Mouse (Mus musculus) right cerebral cortex, adult 2 months (tissue): ENCODE data around the gene Napsa.

ENCODE experiments used
- DNase-seq, 2 experiments: peaks; one replicate each; pipeline ENCODE4 v3.0.0; 2021 to 2022; ENCODE audit warnings: low spot score in 2 of 2

The Napsa gene

DNA sequence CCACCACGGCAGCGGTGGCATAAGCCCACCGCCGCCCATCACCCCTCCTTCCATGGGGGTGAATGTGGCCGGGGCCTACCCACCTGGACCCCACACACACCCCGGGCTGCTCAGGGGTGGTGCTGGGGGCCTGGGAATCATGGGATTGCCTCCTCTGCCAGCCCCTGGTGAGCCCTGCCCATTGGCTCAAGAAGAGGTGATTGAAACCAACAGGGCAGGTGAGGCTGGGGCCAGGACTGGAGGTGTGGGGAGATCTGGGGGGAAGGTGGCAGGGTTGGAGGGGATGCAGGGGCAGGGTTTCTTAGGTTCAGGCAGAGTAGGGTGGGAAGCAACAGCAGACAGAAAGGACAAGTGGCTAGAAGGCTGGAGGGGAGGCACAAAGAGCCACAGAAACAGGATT lies 23.9 kb downstream of the Napsa start:
- no peak for DNase-seq

DNA sequence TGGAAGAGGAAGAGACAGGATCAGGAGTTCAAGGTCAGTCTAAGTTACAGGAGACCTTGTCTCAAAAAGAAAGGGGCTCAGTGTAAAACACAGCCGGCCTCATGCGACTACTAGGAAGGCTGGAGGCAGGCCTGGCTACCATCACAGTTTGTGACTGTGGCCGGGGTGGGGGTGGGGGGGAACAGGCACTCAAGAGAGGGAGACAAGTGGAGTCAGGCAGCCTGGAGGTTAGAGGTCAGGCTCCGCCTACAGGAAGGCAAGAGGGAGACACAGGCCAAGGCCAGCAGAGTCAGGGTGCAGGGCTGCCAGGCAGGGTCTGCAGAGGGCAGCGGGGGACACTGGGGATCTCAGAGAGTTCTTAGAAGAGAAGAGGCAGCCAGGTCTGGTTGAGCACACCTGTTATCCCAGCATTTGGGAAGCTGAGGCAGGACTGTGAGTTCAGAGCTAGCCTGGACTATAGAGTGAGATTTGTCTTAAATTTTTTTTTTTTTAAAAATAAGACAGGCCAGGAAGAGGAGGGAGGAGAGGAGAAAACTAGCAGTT lies 24.9 kb downstream of the Napsa start:
- no peak for DNase-seq

DNA sequence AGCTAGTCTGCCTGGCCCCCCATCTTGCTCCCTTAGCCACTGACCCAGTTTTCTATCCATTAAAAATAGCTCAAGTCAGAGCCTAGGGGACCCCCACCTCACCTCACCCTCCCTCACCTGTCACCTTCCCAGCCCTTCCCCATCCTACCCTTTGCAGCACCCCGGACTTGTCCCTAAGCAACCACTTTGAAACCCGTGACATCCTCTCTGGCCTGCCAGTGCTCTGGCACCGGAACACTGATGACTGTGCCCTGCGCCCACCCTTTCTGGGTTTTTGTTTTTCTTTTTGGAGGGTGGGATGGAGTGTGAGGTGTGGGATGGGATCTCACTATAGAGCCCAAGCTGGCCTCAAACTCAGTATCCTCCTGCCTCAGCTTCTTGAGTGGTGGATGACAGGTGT lies 25.5 kb downstream of the Napsa start:
- no peak for DNase-seq

DNA sequence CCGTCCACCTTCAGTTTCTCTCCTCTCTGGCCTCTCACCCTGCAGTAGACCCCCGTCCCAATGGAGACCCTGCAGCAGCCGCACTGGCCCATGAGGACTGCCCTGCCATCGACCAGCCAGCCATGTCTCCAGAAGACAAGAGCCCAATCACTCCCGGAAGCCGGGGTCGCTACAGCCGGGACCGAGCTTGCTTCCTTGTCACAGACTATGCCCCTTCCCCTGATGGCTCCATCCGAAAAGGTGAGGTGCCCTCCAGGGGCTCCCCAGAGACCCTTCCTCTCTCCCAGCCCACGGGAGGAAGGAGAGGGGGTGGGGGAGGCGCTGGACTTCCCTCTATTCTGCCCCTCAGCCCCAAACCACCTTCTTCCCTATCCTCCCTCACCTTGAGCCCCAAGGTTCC lies 26.2 kb downstream of the Napsa start:
- no peak for DNase-seq

DNA sequence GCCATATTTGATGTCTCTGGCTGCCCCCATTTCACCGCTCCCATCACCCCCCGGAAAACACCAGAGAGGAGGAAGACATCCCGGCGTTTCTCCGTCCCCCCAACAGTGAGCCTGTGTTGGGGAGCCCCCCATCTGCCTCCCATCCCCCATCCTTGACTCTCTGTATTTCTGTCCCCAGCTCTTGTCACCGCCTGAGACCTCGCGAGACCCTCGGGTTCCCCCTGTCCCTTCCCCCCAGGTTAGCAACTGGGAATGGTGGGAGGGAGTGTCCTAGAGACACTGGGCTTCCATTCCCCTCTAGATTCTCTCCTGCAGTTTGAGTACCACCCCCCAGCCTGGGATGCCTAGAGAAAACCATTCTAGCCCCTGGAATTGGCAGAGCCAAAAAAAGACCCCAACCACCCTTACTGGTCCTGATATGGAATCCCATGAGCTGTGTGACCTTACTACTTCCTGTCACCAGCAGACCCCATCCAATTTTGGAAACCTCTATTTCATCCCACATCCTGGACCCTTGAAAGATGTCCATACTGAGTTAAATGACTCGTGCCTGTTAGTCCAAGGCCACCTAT lies 28.6 kb downstream of the Napsa start:
- DNase-seq: no peak

DNA sequence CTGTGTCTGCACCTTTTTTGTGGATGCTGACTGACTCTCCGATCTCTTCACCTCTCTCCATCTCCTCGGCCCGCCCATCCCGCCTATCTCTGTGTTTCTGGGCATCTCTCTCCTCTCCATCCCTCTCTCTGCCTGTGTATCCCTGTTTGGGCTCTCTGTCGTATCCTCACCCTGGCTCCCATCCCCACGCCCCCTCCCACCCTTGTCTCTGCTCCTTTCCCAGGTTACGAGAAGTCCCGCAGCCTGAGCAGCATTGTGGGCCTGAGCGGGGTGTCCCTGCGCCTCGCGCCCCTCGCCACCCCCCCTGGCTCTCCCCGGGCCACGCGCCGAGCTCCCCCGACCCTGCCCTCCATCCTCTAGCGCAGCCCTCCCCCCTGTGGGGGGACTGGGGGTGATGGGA lies 29.5 kb downstream of the Napsa start:
- no peak for DNase-seq

DNA sequence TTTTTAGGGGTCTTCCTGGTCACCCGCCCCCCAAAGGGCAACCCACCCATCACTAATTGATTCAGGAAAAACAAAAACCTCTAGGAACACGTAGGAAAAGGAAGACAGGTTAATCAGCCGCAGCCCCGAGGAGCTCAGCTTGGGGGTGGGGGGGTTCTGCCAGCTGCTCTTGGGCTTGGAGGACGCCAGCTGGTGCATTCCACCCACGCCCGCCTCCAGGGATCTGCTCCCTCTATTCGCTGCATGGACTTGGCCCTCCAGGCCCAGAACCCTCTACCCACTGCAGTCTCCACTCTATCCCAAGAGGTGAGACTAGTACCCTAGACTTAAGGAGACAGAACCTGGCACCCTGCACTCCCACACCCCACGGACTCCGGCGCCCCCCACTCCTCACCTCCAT lies 30.3 kb downstream of the Napsa start:
- DNase-seq: peak; percentile 82 to 85

DNA sequence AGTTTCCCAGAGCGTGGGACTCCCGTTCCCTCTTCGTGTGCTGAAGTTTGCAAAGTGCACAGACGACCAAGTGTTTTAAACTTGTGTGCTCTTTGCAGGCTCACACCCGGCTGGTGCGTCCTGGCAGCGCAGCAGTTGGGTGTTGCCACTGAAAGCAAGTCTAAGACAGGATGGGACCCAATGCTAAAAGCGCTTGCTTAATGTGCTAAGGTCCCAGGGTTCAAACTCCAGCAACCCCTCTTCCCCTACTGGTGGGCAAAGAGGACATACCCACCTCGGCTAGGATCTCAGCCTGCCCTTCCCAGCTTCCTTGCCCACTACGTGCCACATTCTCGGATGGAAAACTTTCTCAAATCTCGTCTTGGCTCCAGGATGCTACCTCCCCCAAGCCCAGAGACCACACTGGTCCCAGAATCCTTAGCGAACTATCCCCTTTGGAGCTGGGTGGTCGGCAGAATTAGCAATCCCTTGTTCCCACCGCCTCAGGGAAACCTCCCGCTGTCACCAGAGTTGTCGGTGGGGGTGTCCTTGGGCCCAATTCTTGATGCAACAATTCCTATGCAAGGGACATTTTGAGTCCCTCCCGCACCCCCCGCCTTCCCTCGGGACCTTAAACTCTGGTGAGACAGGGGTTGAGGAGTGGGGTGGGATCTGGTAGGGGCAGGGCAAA lies 31.1 kb downstream of the Napsa start:
- DNase-seq: peak in 1 of 2 experiments; percentile 9

DNA sequence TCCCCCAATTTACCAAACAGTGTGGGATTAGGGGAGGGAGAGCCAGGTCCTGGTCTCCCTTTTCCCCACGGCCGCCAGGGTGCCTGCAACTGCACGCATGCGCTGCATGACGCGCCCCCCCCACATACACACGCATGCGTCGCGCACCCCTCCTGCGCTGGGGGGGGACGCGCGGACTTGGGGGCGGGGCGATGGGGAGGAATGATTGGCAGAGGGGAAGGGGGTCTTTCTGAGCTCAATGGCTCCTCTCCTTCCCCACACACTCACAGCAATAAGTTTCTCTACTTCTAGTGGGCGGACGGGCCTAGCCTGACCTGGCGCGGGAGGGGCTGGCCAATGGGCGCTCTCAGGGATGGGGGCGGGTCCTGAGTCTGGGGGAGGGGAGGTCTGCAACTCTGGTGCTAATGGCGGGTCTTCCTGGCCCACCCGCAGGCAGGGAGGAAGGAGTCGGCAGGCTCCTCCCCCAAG lies 32.0 kb downstream of the Napsa start:
- DNase-seq: peak; percentile 31 to 43

DNA sequence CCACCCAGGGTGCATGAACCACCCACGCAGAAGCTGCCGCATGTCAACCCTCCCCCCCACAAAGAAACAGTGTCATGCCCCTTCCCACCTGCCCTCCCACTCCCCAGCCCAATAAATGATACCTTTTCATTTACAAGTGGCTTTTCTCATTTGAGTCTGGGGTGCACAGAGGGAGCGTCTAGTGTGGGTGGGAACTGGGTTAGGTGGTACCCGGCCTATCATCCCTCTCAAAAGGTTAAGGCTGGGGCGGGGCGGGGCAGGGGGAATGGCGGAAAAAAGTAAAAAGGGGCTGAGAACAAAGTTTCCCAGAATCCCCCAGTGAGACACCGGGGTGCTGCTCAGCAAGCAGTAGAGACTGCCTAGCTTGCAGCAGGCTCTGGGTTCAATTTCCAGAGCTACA lies 32.4 kb downstream of the Napsa start:
- DNase-seq: no peak

DNA sequence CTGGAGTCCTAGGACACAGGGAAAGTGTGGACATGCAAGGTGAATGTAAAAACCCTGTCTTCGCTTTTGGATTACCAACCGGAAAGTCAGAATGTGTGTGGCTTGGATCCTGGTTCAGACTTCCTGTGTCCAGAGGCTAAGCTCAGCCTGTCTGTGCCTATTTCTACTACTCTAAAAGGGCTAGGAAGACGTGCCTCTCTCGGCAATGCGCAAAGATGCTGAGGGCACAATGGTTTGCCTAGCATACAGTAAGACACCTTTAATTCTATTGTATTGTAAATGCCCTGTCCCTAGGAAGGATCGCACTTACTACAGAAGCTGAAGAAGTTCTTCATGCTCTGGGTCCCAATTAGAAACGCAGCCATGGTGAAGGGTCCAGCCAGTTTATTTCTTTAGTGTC lies 33.3 kb downstream of the Napsa start:
- peak in 1 of 2 experiments; percentile 9 for DNase-seq

DNA sequence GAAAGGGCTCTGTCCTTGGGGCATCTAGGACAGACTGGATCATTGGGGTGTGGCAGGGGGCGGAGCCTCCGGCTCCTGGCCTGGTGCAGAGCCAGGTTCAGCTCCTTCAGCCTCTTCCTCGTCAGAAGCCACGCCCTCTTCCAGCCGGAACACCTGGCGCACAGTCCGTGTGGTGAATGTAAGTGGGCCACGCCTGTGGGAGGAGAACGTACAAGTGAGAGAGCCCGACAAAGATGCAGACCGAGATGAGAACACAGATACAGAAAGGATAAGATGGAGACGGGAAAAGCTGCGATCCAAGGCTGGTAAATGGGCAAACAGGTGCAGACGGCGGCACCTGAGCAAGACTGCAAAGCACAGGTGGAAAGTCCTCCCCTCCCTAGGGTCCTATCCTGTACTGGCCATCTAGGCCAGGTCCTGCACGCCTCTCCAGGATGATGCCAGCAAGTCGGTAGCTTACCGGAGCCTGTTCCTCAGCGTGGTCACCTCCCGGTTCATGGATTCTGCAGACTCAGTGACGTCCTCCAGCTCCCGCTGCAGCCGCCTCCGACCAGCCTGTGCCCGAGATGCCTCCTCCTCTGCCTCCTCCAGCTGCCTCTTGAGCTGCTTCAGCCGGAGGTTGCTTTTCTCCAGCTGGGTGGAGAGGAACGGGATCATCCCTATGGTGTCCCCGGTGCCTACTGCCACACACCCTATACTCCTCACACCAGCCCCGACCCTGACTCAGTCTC lies 34.2 kb downstream of the Napsa start:
- DNase-seq: peak; percentile 50 to 65

DNA sequence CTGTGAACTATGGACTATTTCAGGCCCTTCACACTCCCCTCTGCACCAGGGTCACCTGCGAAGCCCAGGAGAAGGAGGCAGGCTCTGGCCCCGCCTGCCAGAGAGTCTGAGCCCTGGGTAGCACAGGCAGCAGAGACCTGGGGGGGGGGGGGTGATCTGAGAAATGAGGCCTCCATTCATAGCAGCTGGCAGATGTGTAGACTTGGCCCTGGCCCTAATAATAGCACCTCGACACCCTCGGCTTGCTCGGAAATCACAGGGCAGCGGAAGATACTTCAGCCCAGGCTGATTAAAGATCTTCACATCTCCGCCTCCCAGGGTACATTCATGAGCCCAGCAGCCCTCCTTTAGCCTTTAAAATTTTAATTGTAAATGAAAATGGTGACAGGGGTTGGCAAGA lies 40.0 kb downstream of the Napsa start:
- no peak for DNase-seq

DNA sequence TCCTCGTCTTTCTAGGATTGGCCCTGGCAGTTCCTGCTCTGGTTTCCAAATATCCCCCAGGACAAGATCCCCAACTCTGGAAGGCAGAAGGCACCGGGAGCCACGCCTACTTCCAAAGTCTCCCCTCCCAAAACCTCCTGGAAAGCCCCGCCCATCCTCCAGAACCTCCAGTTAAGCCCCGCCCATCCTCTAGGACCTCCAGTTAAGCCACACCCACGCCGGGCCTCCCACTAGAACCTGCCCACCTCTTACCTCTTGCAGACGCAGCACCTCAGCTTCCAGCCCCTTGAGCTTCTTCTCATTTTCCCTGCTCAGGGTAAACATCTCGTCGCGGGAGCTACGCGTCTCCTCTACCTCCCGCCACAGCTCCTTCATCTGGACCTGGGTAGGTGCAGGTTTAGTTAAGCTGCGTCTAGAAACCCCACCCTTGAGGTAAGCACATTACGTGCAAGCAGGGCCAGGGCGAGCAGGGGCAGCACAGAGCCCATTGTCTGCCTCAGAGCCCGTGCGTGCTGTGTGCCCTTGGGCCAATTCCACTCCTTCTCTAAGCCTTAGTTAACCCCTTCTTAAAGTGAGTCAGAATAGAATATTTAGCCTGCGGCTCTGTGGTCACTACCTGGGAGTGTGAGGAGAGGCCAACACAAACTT lies 42.0 kb downstream of the Napsa start:
- no peak for DNase-seq

DNA sequence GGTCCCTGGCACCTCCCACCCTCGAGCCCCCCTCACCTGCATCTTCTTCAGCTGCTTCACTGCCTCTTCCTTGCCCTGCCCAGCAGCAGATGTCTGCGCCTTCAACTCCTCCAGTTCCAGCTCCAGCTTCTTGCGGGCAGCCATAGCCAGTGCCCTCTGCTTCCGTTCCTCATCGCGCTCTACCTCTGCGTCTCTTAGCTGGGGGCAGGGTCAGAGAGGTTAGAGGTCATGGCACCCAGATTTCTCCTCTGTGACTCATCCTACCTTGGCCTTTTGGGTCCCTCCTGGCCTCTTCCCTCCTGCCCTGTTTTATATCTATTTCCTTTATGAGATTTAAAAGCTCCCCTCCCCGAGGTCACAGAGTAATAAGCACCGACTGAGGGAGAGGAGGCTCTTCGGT lies 43.1 kb downstream of the Napsa start:
- DNase-seq: no peak

DNA sequence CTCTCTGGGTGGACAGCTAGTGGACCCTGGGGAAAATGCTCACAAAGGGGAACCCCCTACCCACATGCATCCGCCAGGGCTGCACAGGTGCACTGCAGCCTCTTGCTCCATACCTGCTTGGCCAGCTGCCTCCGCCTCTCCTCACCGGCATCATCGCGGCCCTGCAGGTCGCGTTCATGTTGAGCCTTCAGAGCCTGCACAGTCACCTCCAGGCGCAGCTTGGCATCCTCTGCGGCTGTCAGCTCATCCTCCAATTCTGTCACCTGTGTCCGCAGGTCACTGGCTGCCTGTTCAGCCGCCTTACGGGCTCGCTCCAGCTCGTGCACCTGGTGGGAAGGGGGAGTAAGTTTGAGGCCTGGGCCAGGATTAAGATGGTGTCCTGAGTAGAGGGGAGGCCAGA lies 43.8 kb downstream of the Napsa start:
- no peak for DNase-seq

DNA sequence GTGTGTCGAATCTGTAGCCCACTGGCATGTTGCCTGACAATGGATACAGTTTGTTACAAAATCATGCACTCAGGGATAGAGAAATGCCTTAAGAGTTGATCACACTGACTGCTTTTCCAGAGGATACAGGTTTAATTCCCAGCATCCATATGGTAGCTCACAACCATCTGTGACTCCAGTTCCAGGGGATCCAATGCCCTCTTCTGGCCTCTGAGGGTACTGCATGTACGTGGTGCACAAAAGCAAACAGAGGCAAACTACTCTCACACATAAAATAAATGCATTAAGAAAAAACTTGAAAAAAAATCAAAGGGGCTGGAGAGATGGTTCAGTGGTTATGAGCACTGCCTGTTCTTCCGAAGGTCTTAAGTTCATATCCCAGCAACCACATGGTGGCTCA lies 44.9 kb downstream of the Napsa start:
- DNase-seq: no peak

DNA sequence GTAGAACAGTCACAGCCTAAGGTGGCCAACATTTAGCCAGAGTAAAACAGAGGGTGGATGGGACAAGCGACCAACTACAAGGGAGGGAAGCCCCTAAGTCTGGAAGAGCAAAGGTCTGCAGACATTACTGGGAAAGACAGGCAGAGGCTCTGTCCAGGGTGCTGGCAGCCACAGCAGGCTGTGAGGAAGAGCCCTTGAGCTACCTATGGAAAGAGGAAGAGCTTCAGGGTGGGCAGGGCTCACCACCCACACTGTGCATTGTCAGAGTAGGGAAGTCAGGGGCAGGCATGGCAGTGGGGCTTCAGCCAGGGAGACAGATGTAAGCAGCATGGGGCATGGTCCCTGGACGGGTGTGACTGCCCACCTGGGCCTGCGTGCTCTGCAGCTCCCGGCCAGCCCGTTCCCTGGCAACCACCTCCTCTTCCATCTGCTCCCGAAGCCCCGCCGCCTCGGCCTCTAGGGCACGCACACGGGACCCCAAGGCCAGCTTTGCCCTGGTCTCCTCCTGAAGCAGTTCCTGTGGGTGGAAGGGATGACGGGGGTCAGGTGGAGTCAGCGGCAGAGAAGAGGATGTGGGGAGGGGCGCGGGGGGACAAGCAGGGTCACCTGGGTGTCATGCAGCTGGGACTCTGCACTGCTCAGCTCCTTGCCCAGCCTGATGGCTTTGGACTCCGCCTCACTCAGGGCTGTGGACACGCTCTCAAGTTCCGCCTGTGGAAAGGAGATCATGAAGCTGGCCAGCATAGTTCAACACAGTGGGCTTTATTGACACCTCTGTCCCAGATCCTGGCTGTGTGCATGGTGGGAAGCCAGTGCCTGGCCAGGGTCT lies 51.7 kb downstream of the Napsa start:
- DNase-seq: no peak

DNA sequence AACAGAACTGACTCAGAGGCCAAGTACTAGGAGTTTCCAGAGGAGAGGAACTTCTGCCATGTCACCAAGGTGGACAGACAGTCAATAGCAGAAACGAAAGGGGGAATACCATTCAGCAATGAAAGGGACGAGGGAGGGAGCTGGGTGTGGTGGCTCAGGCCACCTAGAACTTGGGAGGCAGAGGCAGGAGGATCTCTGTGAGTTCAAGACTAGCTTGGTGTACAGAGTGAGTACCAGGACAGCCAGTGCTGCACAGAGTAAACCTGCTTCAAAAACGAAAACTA lies 52.3 kb downstream of the Napsa start:
- no peak for DNase-seq

DNA sequence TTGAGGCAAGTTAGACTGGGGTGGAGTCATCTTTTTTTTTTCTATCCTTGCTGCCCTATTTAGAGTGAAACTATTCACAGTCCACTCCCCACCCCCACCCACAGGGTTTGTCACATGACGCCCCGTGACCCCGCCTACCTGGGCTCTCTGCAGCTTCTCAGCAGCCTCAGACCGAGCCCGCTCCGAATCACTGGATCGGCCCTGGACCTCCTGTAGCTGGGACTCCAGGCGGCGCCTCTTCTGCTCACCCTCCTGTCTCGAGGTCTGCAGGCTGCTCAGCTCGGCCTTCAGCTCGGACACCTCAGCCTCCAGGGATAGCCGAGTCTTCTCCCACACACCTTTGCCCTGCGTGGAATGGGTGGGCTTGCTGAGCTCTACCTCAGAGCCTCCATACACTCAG lies 52.6 kb downstream of the Napsa start:
- DNase-seq: no peak

DNA sequence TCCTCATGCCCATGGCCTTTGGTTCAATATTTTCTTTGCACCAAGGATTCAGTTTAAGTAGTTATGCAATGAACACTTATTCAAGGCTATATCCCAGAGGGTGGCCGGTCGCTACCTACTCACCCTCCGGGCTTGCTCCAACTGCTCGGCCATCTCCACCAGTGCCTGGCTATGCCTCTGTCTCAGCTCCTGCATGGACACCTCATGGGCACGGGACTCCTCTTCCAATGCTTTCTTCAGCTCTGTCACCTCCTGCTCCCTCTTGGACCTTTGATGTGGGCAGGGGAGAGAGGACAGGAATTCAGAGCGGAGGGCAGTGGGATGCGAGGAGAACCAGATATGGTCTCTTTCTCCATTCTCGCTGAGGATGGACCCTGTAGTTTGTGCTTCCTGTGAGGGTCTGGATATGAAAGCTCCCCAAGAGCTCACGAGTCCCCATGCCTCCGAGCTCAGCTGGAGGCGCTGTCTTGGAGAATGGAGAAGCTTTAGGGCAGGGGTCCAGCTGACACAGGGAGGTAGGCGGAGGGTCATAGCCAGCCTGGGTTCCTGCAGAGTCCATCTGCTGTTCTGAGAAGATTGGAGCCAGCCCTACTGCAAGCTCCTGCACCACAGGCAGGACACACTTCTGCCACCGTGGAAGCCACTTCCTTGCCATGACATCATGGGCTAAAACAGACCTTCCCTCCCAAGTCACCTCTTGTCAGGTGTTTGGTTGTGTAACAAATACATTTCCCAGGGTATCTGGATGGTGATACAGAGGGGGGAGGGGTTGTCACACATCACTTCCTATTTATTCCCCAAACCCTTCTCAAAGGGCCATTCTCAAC lies 53.3 kb downstream of the Napsa start:
- DNase-seq: no peak
